Mouse (Mus musculus): ENCODE results near the gene Kalrn. TPM values are rescaled to one million over a fixed set of nuclear protein-coding genes. Genes with fewer than 3 reads are reported as not detected.

The Kalrn gene
- polyA plus RNA-seq, 1 experiment from 2014 or later = 38.5 TPM

- Histone ChIP-seq H3K27me3 (no peaks in the 10 kb centered on the region), H3K27ac (no peak overlapping the region), H3K4me2 (replicated peaks) (no peak overlapping the region), H3K9me3 (no peaks in the 10 kb centered on the region), H3K36me3 (0 out of 2 replicates have a peak, but pooled peaks cover 5% of the 10 kb centered on the region), H3K4me3 (replicated peaks) (no peak overlapping the region), H3K9ac (replicated peaks) (no peak overlapping the region), H3K4me1 (replicated peaks) (no peaks in the 10 kb centered on the region)
- no peak for ATAC-seq
- WGBS = 77% methylated on average over 3 of the region's 3 CpGs
Observed at GRCm38 (mm10) chr16:34069481-34069880, 503.9 kb downstream of the Kalrn start.

GRCm38 (mm10) chr16:34066922-34067321 is 506.4 kb downstream of the Kalrn start:
- Histone ChIP-seq H3K9ac (replicated peaks) (no peak overlapping the region), H3K4me2 (replicated peaks) (no peak overlapping the region), H3K27ac (no peak overlapping the region), H3K27me3 (no peaks in the 10 kb centered on the region), H3K4me3 (replicated peaks) (no peak overlapping the region), H3K9me3 (no peaks in the 10 kb centered on the region), H3K36me3 (0 out of 2 replicates have a peak, but pooled peaks cover 8% of the 10 kb centered on the region), H3K4me1 (replicated peaks) (0 out of 2 replicates have a peak, but pooled peaks cover 3% of the 10 kb centered on the region)
- no peak for ATAC-seq

GRCm38 (mm10) chr16:34066376-34066775 is 507.0 kb downstream of the Kalrn start:
- no peak for ATAC-seq
- Histone ChIP-seq H3K27me3 (no peaks in the 10 kb centered on the region), H3K4me3 (replicated peaks) (no peak overlapping the region), H3K9ac (replicated peaks) (no peak overlapping the region), H3K27ac (no peak overlapping the region), H3K9me3 (no peaks in the 10 kb centered on the region), H3K4me2 (replicated peaks) (no peak overlapping the region), H3K4me1 (replicated peaks) (0 out of 2 replicates have a peak, but pooled peaks cover 3% of the 10 kb centered on the region), H3K36me3 (0 out of 2 replicates have a peak, but pooled peaks cover 8% of the 10 kb centered on the region)
- WGBS = 93% methylated on average over 4 of the region's 4 CpGs

- no peak for ATAC-seq
Observed at GRCm38 (mm10) chr16:34063313-34063712, 510.0 kb downstream of the Kalrn start.

GRCm38 (mm10) chr16:34061661-34062060 is 511.7 kb downstream of the Kalrn start:
- Histone ChIP-seq H3K27me3 (no peaks in the 10 kb centered on the region), H3K9ac (replicated peaks) (no peak overlapping the region), H3K36me3 (0 out of 2 replicates have a peak, but pooled peaks cover 8% of the 10 kb centered on the region), H3K27ac (no peak overlapping the region), H3K4me2 (replicated peaks) (no peak overlapping the region), H3K9me3 (no peaks in the 10 kb centered on the region), H3K4me3 (replicated peaks) (no peak overlapping the region), H3K4me1 (replicated peaks) (0 out of 2 replicates have a peak, but pooled peaks cover 5% of the 10 kb centered on the region)
- ATAC-seq = no peak
- WGBS = 96% methylated on average over 1 of the region's 1 CpGs

More at GRCm38 (mm10) chr16:34063313-34063712, 510.0 kb downstream of the Kalrn start:
- Histone ChIP-seq H3K4me1 (replicated peaks) (0 out of 2 replicates have a peak, but pooled peaks cover 3% of the 10 kb centered on the region), H3K27ac (0 out of 2 replicates have a peak overlapping the region, but pooled peaks have one; percentile 19), H3K9ac (replicated peaks) (no peak overlapping the region), H3K36me3 (0 out of 2 replicates have a peak, but pooled peaks cover 8% of the 10 kb centered on the region), H3K4me3 (replicated peaks) (no peak overlapping the region), H3K4me2 (replicated peaks) (no peak overlapping the region), H3K9me3 (no peaks in the 10 kb centered on the region), H3K27me3 (no peaks in the 10 kb centered on the region)
- WGBS = 81% methylated on average over 4 of the region's 4 CpGs

GRCm38 (mm10) chr16:34058611-34059010 is 514.7 kb downstream of the Kalrn start:
- WGBS = 87% methylated on average over 3 of the region's 3 CpGs
- H3K4me3 ChIP-seq (replicated peaks) = no peak overlapping the region
- H3K27ac ChIP-seq = no peak overlapping the region
- no peaks in the 10 kb centered on the region for H3K9me3 ChIP-seq
- H3K27me3 ChIP-seq = no peaks in the 10 kb centered on the region
- H3K36me3 ChIP-seq = peaks cover 14% of the 10 kb centered on the region
- no peak overlapping the region for H3K9ac ChIP-seq (replicated peaks)
- 0 out of 2 replicates have a peak, but pooled peaks cover 5% of the 10 kb centered on the region for H3K4me1 ChIP-seq (replicated peaks)
- no peak overlapping the region for H3K4me2 ChIP-seq (replicated peaks)
- ATAC-seq = no peak

- Histone ChIP-seq H3K9ac (replicated peaks) (no peak overlapping the region), H3K27ac (no peak overlapping the region), H3K27me3 (no peaks in the 10 kb centered on the region), H3K4me1 (replicated peaks) (0 out of 2 replicates have a peak, but pooled peaks cover 2% of the 10 kb centered on the region), H3K36me3 (peaks cover 26% of the 10 kb centered on the region), H3K4me3 (replicated peaks) (no peak overlapping the region), H3K4me2 (replicated peaks) (no peak overlapping the region), H3K9me3 (no peaks in the 10 kb centered on the region)
- ATAC-seq = no peak
- WGBS = 87% methylated on average over 5 of the region's 5 CpGs
Observed at GRCm38 (mm10) chr16:34057464-34057863, 515.9 kb downstream of the Kalrn start.

GRCm38 (mm10) chr16:34056418-34057111 is 516.8 kb downstream of the Kalrn start:
- H3K4me1 ChIP-seq (replicated peaks) = 0 out of 2 replicates have a peak, but pooled peaks cover 2% of the 10 kb centered on the region
- peaks cover 28% of the 10 kb centered on the region for H3K36me3 ChIP-seq
- ATAC-seq = no peak
- no peaks in the 10 kb centered on the region for H3K9me3 ChIP-seq
- WGBS = 72% methylated on average over 10 of the region's 10 CpGs
- H3K27me3 ChIP-seq = no peaks in the 10 kb centered on the region
- no peak overlapping the region for H3K4me3 ChIP-seq (replicated peaks)
- H3K4me2 ChIP-seq (replicated peaks) = no peak overlapping the region
- no peak overlapping the region for H3K9ac ChIP-seq (replicated peaks)
- H3K27ac ChIP-seq = no peak overlapping the region

GRCm38 (mm10) chr16:34050090-34050489 is 523.2 kb downstream of the Kalrn start:
- WGBS = 90% methylated on average over 7 of the region's 7 CpGs
- H3K9ac ChIP-seq (replicated peaks) = no peak overlapping the region
- no peak overlapping the region for H3K4me3 ChIP-seq (replicated peaks)
- no peaks in the 10 kb centered on the region for H3K4me1 ChIP-seq (replicated peaks)
- H3K36me3 ChIP-seq = peaks cover 62% of the 10 kb centered on the region
- ATAC-seq = no peak
- no peak overlapping the region for H3K27ac ChIP-seq
- H3K9me3 ChIP-seq = no peaks in the 10 kb centered on the region
- H3K27me3 ChIP-seq = no peaks in the 10 kb centered on the region
- H3K4me2 ChIP-seq (replicated peaks) = no peak overlapping the region

GRCm38 (mm10) chr16:34049361-34049760 is 524.0 kb downstream of the Kalrn start:
- Histone ChIP-seq H3K4me3 (replicated peaks) (no peak overlapping the region), H3K27me3 (no peaks in the 10 kb centered on the region), H3K9ac (replicated peaks) (no peak overlapping the region), H3K4me1 (replicated peaks) (no peaks in the 10 kb centered on the region), H3K4me2 (replicated peaks) (no peak overlapping the region), H3K9me3 (no peaks in the 10 kb centered on the region), H3K27ac (no peak overlapping the region), H3K36me3 (peaks cover 62% of the 10 kb centered on the region)
- 95% methylated on average over 12 of the region's 12 CpGs for WGBS
- ATAC-seq = no peak

- Histone ChIP-seq H3K4me2 (replicated peaks) (no peak overlapping the region), H3K27me3 (no peaks in the 10 kb centered on the region), H3K27ac (no peak overlapping the region), H3K9ac (replicated peaks) (no peak overlapping the region), H3K4me1 (replicated peaks) (no peaks in the 10 kb centered on the region), H3K4me3 (replicated peaks) (no peak overlapping the region), H3K9me3 (no peaks in the 10 kb centered on the region), H3K36me3 (peaks cover 55% of the 10 kb centered on the region)
- ATAC-seq = no peak
- 90% methylated on average over 4 of the region's 4 CpGs for WGBS
Observed at GRCm38 (mm10) chr16:34048232-34048631, 525.1 kb downstream of the Kalrn start.

- WGBS = 73% methylated on average over 7 of the region's 7 CpGs
- Histone ChIP-seq H3K4me1 (replicated peaks) (no peaks in the 10 kb centered on the region), H3K9me3 (no peaks in the 10 kb centered on the region), H3K4me3 (replicated peaks) (no peak overlapping the region), H3K27me3 (no peaks in the 10 kb centered on the region), H3K4me2 (replicated peaks) (no peak overlapping the region), H3K9ac (replicated peaks) (no peak overlapping the region), H3K36me3 (peaks cover 55% of the 10 kb centered on the region), H3K27ac (no peak overlapping the region)
- ATAC-seq = no peak
Observed at GRCm38 (mm10) chr16:34047543-34047942, 525.8 kb downstream of the Kalrn start.
